Mouse (Mus musculus) adrenal gland, postnatal 14 days (tissue): ENCODE data around the gene Padi2. TPM values are rescaled to one million over a fixed set of nuclear protein-coding genes. Genes with fewer than 3 reads are reported as not detected.

Experiments
- DNase-seq: peaks from one replicate; pipeline ENCODE4 v3.0.0; 2021; ENCODE audit warnings: mixed read lengths
- total RNA-seq: library from RNA; stranded (reverse); gene quantifications from 2 replicates; pipeline ENCODE4 v1.2.3, GENCODE M21; 2021

Padi2 gene
- total RNA-seq, 1 experiment from 2014 or later = 1.3 TPM

DNA sequence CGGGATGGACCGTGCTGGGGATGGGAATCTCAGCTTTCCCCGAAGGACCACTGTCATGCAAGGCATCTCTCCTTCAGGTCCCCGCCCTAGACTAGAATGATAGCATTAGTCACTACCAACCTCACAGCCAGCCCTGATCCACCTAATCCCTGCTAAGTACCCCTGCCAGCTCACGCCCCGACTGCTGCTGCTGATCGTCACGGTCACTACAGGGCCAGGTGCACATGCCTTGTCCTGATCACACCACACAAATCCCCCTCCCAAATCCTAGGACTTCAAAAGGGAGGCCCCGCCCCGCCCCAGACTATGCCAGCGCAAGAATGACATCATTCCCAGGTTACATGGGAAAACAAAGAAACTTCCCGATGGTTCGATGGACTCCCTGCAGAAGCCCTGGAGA lies 24.4 kb upstream of the Padi2 start:
- DNase-seq = no peak

- DNase-seq = no peak
These were observed 23.8 kb upstream of the Padi2 start for GRCm38 (mm10) chr4:140882365-140882764.

GRCm38 (mm10) chr4:140882981-140883380 lies 23.2 kb upstream of the Padi2 start:
- no peak for DNase-seq

DNA sequence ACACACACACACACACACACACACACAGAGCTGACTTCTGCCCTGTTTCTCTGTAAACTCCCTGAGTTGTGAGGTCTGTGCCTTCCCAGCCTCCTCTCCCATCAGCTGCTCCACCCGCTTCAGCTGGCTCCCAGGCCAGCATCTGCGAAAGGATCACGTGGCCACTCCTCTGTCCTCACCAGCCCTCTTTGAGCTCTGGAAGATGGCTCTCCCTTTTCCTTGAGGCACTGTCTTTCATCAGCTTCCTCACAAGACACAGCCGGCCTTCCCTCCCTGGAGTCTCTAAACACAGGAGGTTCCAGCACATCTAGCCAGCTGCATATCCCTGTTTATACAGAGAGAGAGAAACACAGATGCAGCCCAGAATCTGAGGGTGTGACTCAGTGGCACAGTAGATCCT lies 22.3 kb upstream of the Padi2 start:
- DNase-seq = no peak

- DNase-seq = peak; percentile 1
These were observed 14.5 kb upstream of the Padi2 start for GRCm38 (mm10) chr4:140891525-140892162.

GRCm38 (mm10) chr4:140892163-140892530 lies 14.0 kb upstream of the Padi2 start:
- DNase-seq = no peak

DNA sequence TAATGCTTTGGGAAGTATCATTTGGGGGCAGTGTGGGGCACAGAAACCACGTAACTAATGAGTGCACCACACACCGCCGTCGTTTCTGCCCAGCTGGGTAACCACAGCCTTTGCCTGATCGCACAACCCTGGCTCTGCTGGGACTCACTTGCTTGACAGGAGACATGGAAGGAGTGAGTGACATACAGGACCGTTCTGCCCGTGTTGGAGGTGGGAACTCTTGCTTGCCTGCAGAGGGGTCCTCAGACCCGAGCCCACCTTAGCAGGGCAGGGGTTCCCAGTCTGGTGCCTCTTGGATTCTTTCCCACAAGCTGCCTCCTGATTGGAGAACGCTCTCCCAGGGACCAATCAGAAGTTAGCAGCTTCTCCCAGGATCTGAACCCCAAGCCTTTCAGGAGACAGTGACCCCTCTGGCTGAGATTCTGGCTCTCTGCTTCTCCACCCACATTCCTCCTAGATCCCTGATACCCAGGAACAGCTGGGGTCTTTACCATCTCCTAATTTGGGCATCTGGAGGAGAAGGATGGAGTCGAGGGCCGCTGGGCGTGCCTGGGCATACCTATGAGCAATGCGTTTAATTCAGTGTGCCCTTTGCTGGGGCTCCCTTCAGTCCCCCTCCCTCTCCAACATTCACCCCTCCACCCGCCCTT lies 1.2 kb upstream of the Padi2 start:
- no peak for DNase-seq

DNA sequence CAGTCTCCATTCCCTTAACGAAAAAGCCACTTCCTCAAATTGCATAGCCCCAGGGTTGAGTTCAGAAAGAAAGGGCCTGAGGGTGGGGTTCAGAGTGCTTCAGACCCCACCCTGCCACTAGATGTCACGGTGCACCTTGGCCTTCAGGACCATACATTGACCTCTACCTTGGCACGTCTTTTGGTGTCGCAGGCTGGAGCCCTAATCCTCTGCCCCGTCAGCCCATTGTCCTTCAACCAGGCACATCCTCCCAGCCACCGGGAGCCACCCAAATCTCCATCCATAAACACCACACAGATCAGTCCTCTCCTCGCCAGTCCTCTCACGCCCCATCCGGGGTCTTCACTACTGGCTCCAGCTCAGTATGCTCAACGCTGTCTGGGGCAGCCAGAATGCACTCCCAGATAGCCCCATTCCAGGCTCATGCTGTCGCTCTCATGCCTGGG lies 695 bp upstream of the Padi2 start:
- no peak for DNase-seq

- DNase-seq = no peak
These were observed 710 bp downstream of the Padi2 start for GRCm38 (mm10) chr4:140906827-140907280.

- no peak for DNase-seq
These were observed 1.3 kb downstream of the Padi2 start for GRCm38 (mm10) chr4:140907306-140908024.

DNA sequence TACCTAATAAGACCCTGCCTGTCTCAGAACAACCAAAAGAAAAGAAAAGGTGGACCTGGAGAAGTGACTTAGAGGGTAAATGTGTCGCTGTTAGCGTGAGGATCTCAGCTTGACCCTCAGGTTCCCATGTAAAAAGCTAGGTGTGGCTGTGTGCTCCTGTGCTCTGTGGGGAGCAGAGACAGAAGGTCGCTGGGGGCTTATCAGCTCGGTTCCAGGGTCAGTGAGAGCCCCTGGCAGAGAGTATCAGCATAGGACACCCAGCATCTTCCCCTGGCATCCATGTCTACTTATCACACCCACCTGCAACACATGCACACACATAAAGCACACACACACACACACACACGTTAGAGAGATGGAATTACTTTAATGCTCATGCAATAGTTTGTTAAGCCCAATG lies 2.5 kb downstream of the Padi2 start:
- no peak for DNase-seq

GRCm38 (mm10) chr4:140909536-140909935 lies 3.4 kb downstream of the Padi2 start:
- DNase-seq = no peak

GRCm38 (mm10) chr4:140910661-140911310 lies 4.6 kb downstream of the Padi2 start:
- DNase-seq = peak; percentile 70

- DNase-seq = no peak
These were observed 5.3 kb downstream of the Padi2 start for GRCm38 (mm10) chr4:140911416-140911815.

GRCm38 (mm10) chr4:140912271-140912833 lies 6.2 kb downstream of the Padi2 start:
- no peak for DNase-seq

DNA sequence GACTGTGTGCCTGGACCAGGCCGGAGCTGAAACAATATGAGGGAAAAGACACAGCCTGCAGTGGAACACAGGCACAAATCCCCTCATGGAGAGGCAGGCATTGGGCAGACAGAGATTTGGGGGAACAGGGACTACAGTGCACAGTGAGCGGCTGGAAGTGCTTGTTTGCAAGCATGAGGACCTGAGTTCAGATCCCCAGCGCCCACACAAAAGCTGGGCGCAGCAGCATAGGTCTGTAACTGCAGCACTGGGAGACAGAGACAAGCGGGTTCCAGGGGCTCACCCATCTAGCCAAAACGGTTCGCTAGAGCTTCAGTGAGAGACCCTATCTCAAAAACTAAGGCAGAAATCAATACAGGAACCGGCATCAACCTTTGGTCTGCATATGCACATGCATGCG lies 7.4 kb downstream of the Padi2 start:
- no peak for DNase-seq

GRCm38 (mm10) chr4:140914731-140915131 lies 8.6 kb downstream of the Padi2 start:
- DNase-seq = peak; percentile 1

- peak; percentile 1 for DNase-seq
These were observed 9.1 kb downstream of the Padi2 start for GRCm38 (mm10) chr4:140915235-140915634.

- DNase-seq = no peak
These were observed 10.2 kb downstream of the Padi2 start for GRCm38 (mm10) chr4:140916296-140916695.

DNA sequence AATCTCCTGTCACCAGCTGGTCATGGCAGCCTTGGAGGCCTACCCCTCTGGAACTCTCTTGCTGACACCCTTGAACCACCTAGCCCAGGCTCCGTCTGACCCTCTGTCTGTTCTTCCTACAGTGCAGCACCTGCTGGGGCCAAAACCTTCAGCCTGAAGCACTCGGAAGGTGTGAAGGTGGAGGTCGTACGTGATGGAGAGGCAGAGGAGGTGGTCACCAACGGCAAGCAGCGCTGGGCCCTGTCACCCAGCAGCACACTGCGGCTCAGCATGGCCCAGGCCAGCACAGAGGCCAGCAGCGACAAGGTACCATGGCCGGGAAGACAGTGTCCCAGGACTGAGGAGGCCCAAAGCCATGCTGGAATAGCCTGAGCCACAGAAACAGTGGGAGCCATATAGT lies 11.3 kb downstream of the Padi2 start:
- peak; percentile 1 for DNase-seq

- peak; percentile 3 for DNase-seq
These were observed 14.1 kb downstream of the Padi2 start for GRCm38 (mm10) chr4:140919974-140920836.

GRCm38 (mm10) chr4:140922508-140922907 lies 16.4 kb downstream of the Padi2 start:
- DNase-seq = no peak
